Mouse (Mus musculus) layer of hippocampus, postnatal 14 days (tissue): ENCODE results near the gene Tenm3. TPM values are rescaled to one million over a fixed set of nuclear protein-coding genes. Genes with fewer than 3 reads are reported as not detected.

ENCODE experiments used
- DNase-seq, 2 experiments: peaks; one replicate each; pipeline ENCODE4 v3.0.0; 2021 to 2022; ENCODE audit warnings: low spot score in 2 of 2, mixed read lengths in 1 of 2
- total RNA-seq, 2 experiments: library from RNA; stranded (reverse); gene quantifications; 2 replicates each; pipeline ENCODE4 v1.2.3; 2021

The Tenm3 gene
- total RNA-seq, 2 experiments from 2014 or later = 79.8 to 101 TPM

GRCm38 (mm10) chr8:48670895-48671294, 172.9 kb downstream of the Tenm3 start:
- DNase-seq = no peak

- DNase-seq = no peak
Observed at GRCm38 (mm10) chr8:48670387-48670786, 173.4 kb downstream of the Tenm3 start.

- DNase-seq = no peak
Observed at GRCm38 (mm10) chr8:48665193-48665592, 178.6 kb downstream of the Tenm3 start.

GRCm38 (mm10) chr8:48659226-48659625, 184.5 kb downstream of the Tenm3 start:
- DNase-seq = no peak

- DNase-seq = no peak
Observed at GRCm38 (mm10) chr8:48655381-48656043, 188.2 kb downstream of the Tenm3 start.

DNA sequence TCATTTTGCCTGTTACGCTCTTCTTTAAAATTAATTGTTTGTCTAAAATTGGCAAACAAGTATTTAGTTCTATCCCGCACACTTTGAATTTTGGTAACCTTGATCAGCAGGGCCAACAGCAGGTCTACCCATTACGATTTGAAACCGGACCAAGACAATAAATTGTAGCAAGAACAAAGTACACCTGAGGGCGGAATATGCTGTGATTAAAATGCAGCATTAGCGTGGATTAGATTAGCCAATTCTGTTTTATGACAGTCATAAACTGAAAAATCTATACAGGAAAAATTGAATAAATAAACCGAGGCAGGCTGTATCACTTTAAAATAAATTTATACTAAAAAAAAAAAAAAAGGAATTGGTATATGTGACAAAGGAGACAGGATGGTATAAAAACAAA, 193.9 kb downstream of the Tenm3 start:
- DNase-seq = no peak

DNA sequence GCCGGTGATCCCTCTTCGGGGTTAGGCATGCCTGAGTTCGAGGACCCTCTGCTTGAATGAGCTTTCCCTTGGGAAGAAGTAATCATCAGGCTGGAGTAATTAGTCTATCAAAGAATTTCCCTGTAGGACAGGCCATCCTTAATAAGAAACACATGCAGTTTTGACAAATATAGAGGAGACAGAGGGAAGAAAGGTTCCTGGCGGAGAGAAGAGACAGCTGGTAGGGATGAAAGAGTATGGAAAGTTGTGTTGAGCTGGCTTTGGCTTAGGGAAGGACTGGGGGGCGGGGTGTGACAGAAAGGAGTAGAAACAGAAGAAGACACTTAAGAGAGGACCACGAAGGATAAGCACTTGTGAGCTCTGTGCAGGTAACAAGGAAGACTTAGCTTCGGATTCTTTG, 194.3 kb downstream of the Tenm3 start:
- DNase-seq = no peak

DNA sequence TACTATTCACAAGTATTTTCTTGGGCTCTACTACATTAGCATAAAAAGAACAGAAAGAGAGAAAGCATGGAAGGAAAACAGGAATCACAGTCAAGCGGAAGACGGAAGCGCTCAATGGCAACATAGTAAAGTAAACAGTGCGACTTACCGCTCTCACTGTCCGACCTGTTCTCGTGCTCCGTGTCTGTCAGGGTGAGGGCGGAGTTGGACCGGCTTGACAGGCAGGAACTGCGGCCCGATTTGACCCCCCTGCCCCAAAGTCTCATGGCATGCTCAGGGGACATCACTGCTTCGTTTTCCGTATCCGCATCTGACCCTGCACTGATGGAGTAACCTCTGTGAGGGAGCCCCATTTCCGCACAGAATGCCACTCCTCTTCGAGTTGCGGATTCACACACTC, 197.6 kb downstream of the Tenm3 start:
- no peak for DNase-seq

DNA sequence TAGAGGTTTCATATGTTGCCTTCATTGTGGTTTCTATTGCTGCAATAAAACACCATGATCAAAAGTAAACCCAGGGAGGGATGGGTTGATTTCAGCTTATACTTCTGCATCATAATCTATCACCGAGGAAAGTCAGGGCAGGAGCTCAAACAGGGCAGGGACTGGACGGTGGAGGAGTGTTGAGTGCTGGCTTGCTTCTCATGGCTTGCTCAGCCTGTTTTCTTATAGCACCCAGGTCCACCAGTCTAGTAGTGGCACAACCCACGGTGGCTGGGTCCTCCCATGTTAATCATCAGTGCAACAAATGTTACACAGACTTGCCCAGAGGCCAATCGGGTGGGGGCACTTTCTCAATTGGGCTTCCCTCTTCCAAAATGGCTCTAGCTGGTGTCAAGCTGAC, 205.6 kb downstream of the Tenm3 start:
- no peak for DNase-seq

DNA sequence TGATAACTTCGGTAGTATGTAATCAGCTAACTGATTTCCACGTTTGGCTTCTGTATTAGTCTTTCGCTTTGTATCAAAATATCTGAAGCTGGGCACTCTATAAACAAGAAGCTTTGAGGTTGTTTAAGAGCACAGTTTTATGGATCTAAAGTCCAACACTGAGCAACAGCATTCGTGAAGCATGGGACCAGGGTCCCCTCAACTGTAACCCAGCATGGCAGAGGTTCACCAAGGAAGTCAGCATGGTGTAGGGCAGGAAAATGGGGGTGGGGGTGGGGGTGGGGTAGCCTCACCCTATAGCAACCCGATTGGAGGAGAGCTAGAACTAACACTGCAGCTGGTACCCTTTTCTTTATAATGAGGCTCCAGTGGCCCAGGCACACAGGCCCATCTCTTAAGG, 206.8 kb downstream of the Tenm3 start:
- DNase-seq = no peak

DNA sequence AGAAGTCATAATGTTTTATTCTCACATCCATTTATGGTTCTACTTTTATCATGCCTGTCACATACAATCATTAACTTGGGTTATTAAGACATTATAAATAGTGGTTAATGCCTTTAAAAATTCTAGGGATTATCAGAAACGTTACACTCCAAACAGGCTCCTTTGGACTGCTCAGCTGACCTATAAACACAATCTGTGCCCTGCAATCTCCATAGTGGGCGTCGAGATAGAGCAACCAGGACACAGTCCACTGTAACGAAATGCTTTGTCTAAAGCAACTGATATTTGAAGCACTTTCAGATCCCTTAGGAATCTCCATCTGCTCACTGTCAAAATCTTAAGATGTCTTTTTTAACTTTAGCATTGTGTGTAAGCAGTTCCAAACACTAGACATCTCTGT, 207.9 kb downstream of the Tenm3 start:
- DNase-seq = no peak

- no peak for DNase-seq
Observed at GRCm38 (mm10) chr8:48633426-48633825, 210.3 kb downstream of the Tenm3 start.

DNA sequence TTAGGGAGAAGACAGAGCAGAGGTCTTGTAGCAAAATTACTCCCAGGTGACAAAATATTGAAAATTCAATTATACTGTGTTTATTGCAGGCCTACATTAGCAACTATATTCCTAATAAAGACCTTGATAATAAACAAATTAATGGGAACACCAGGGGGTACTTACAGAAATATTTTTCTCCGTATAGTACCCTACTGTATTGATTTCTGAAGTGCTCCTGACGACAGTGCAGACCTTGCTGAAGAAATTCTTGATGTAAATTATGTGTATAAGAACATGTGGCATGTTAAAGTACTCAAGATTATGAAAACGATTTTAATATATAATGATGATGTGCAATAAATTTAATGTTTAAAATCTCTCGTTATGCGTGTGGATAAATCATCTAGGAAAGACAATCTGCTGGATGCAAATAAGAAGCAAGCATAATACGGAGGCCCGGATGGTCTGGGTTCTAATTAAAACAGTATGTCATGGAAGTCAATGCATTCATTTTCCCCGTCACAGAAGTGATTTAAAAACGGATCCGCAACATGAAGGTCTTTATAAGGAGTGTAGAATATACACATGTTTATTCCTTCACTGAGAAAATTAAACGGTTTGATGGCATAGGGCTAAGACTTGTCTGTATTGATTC, 221.1 kb downstream of the Tenm3 start:
- DNase-seq = no peak

GRCm38 (mm10) chr8:48615088-48615487, 228.7 kb downstream of the Tenm3 start:
- peak in 1 of 2 experiments; percentile 28 for DNase-seq

- no peak for DNase-seq
Observed at GRCm38 (mm10) chr8:48611934-48612512, 231.7 kb downstream of the Tenm3 start.

DNA sequence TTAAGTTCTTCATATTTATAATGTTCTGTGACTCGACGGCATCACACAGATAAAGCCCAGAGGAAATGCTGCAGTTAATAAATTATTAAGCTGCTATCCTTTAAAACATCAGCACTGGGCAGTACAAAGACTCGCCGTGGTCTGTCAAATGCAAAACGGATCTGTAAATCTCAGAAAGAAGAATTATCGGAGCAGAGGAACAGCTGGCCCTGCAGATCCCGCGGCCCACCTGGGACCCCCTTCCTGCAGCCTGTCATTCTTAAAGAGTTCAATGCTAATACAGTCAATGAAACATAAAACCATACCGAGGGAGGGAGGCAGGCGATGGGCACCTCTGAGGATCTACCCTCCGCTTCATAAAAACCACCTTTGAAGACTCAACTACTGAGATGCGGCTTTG, 232.6 kb downstream of the Tenm3 start:
- DNase-seq = no peak

GRCm38 (mm10) chr8:48610316-48610715, 233.4 kb downstream of the Tenm3 start:
- DNase-seq = no peak

- no peak for DNase-seq
Observed at GRCm38 (mm10) chr8:48609684-48610083, 234.1 kb downstream of the Tenm3 start.

DNA sequence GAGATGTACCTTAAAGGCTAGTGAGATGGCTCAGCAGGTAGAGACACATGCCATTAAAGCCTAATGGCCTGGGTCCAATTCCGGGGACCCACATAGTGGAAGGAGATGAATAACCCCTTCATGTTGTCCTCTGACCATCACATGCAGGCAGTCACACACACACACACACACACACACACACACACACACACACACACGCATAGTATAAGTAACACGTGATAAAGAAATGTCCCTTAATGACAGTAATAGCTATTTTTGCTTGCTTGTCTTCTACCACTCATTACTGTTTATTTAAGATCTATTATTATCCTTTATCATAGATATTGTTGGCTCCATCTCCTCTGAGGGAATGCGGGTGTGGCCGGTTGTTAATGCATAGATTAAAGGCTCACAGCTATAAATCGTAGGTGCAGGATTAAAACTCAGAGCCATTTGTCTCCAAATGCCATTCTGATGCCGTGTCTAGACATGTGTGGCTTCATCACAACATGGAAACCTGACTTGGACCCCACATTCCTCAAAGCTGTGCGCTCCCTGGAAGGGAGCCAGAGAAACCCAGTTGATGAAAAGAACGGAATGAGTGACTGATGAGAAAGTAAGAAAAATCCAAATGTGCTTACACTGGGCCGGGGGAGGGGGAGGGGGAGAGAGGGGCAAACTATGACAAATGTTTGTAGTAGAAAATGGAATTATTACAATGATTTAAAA, 239.4 kb downstream of the Tenm3 start:
- no peak for DNase-seq

GRCm38 (mm10) chr8:48603165-48603840, 240.4 kb downstream of the Tenm3 start:
- DNase-seq = no peak

GRCm38 (mm10) chr8:48601621-48602020, 242.1 kb downstream of the Tenm3 start:
- DNase-seq = no peak

DNA sequence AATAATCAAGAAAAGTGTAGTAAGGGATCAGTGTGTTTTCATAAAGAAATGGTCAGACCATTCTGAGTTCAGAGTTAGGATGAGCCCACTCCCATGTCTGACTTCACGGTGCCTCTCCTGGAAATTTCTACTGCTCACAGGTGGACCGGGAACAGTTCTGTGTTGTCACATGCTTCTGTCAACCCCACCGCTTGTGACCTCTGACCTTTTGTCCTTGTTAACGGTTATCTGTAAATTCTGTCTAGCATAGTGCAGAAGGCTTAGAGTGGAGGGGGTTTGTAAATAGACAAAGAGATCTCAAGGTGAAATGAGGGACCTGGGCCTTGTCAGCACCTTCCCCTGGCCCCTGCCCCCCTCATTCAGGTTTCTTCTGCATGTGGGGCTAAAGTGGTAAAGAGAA, 244.7 kb downstream of the Tenm3 start:
- no peak for DNase-seq
